Mouse (Mus musculus) liver, embryonic 12.5 days (tissue): Measurements from ENCODE around the gene Btbd3. TPM values are rescaled to one million over a fixed set of nuclear protein-coding genes. Genes with fewer than 3 reads are reported as not detected.

Experiments used
- ATAC-seq: fragments of 200-750 bp; cut with Nextera tagmentation; 2 replicates; pipeline ENCODE4 v1.8.0; 2017; ENCODE audit warnings: moderate number of reproducible peaks, mild to moderate bottlenecking, moderate library complexity
- H3K27ac ChIP-seq: fragments of 300-500 bp; sonication (generic); 2 replicates; pipeline ENCODE4 v1.5.1; 2016; ENCODE audit warnings: mild to moderate bottlenecking
- H3K27me3 ChIP-seq: fragments of 300-500 bp; sonication (generic); replicated peaks from 2 replicates; pipeline ENCODE4 v1.6.1; 2016; ENCODE audit warnings: mild to moderate bottlenecking, moderate library complexity
- H3K36me3 ChIP-seq: fragments of 300-500 bp; sonication (generic); 2 replicates; pipeline ENCODE4 v1.6.1; 2016; ENCODE audit warnings: mild to moderate bottlenecking, moderate library complexity
- H3K4me1 ChIP-seq: fragments of 300-500 bp; sonication (generic); 2 replicates; pipeline ENCODE4 v1.6.1; 2016
- H3K4me2 ChIP-seq: fragments of 300-500 bp; sonication (generic); 2 replicates; pipeline ENCODE4 v1.6.1; 2016; ENCODE audit warnings: mild to moderate bottlenecking, moderate library complexity
- H3K4me3 ChIP-seq: fragments of 300-500 bp; sonication (generic); 2 replicates; pipeline ENCODE4 v1.5.1; 2016; ENCODE audit warnings: mild to moderate bottlenecking, moderate library complexity
- H3K9ac ChIP-seq: fragments of 300-500 bp; sonication (generic); 2 replicates; pipeline ENCODE4 v1.6.1; 2016; ENCODE audit warnings: mild to moderate bottlenecking, moderate library complexity
- H3K9me3 ChIP-seq: fragments of 300-500 bp; sonication (generic); replicated peaks from 2 replicates; pipeline ENCODE4 v1.6.1; 2016; ENCODE audit warnings: mild to moderate bottlenecking, moderate library complexity
- WGBS: fragments of 180-500 bp; shearing (Covaris S2); methylation state at CpG from one replicate; pipeline ENCODE4 v1.1.7; 2016; ENCODE audit not compliant: insufficient replicate concordance; 5-methylcytosine and 5-hydroxymethylcytosine counted together
- polyA plus RNA-seq: library from polyadenylated mRNA; unstranded; fragments of >200 nt; fragmentation: Nextera tagmentation; extraction: Ambion mirVana; gene quantifications from 2 replicates; pipeline ENCODE4 v1.2.1, GENCODE M21; 2016

Btbd3 gene
- polyA plus RNA-seq, 1 experiment from 2014 or later: 3.1 TPM

- Histone ChIP-seq H3K36me3 (no peaks in the 10 kb centered on the region), H3K4me2 (no peak overlapping the region), H3K27ac (no peak overlapping the region), H3K4me1 (no peaks in the 10 kb centered on the region), H3K4me3 (no peak overlapping the region), H3K9ac (no peak overlapping the region), H3K27me3 (no peaks in the 10 kb centered on the region), H3K9me3 (no peaks in the 10 kb centered on the region)
- no peak for ATAC-seq
- WGBS: 73% methylated on average over 2 of the region's 2 CpGs
These were observed 234.5 kb downstream of the Btbd3 start for GRCm38 (mm10) chr2:138490688-138491405.

- H3K36me3 ChIP-seq: no peaks in the 10 kb centered on the region
- H3K4me1 ChIP-seq: no peaks in the 10 kb centered on the region
- H3K27ac ChIP-seq: no peak overlapping the region
- no peak overlapping the region for H3K4me2 ChIP-seq
- H3K9me3 ChIP-seq: no peaks in the 10 kb centered on the region
- ATAC-seq: no peak
- no peaks in the 10 kb centered on the region for H3K27me3 ChIP-seq
- no peak overlapping the region for H3K9ac ChIP-seq
- no peak overlapping the region for H3K4me3 ChIP-seq
These were observed 235.8 kb downstream of the Btbd3 start for GRCm38 (mm10) chr2:138492176-138492575.

- no peaks in the 10 kb centered on the region for H3K4me1 ChIP-seq
- H3K36me3 ChIP-seq: no peaks in the 10 kb centered on the region
- H3K9me3 ChIP-seq: no peaks in the 10 kb centered on the region
- no peaks in the 10 kb centered on the region for H3K27me3 ChIP-seq
- no peak overlapping the region for H3K4me3 ChIP-seq
- H3K27ac ChIP-seq: no peak overlapping the region
- no peak overlapping the region for H3K9ac ChIP-seq
- ATAC-seq: no peak
- no peak overlapping the region for H3K4me2 ChIP-seq
- 71% methylated on average over 12 of the region's 12 CpGs for WGBS
These were observed 247.6 kb downstream of the Btbd3 start for GRCm38 (mm10) chr2:138503866-138504380.

GRCm38 (mm10) chr2:138515531-138515930 lies 259.2 kb downstream of the Btbd3 start:
- Histone ChIP-seq H3K27ac (no peak overlapping the region), H3K4me1 (no peaks in the 10 kb centered on the region), H3K9ac (no peak overlapping the region), H3K4me2 (no peak overlapping the region), H3K27me3 (no peaks in the 10 kb centered on the region), H3K4me3 (no peak overlapping the region), H3K36me3 (no peaks in the 10 kb centered on the region), H3K9me3 (0 out of 2 replicates have a peak, but pooled peaks cover 3% of the 10 kb centered on the region)
- ATAC-seq: no peak
- 61% methylated on average over 4 of the region's 4 CpGs for WGBS

- ATAC-seq: no peak
- no peak overlapping the region for H3K4me3 ChIP-seq
- H3K36me3 ChIP-seq: no peaks in the 10 kb centered on the region
- no peak overlapping the region for H3K4me2 ChIP-seq
- H3K9ac ChIP-seq: no peak overlapping the region
- H3K9me3 ChIP-seq: no peaks in the 10 kb centered on the region
- H3K27me3 ChIP-seq: no peaks in the 10 kb centered on the region
- H3K4me1 ChIP-seq: no peaks in the 10 kb centered on the region
- 78% methylated on average over 1 of the region's 1 CpGs for WGBS
- H3K27ac ChIP-seq: no peak overlapping the region
These were observed 272.1 kb downstream of the Btbd3 start for GRCm38 (mm10) chr2:138528461-138528860.

- no peak for ATAC-seq
- WGBS: 60% methylated on average over 5 of the region's 5 CpGs
- H3K27ac ChIP-seq: no peak overlapping the region
These were observed 275.0 kb downstream of the Btbd3 start for GRCm38 (mm10) chr2:138531160-138531967.

GRCm38 (mm10) chr2:138531992-138532391 lies 275.6 kb downstream of the Btbd3 start:
- H3K4me2 ChIP-seq: no peak overlapping the region
- no peak overlapping the region for H3K4me3 ChIP-seq
- H3K27ac ChIP-seq: no peak overlapping the region
- H3K4me1 ChIP-seq: no peaks in the 10 kb centered on the region
- H3K36me3 ChIP-seq: no peaks in the 10 kb centered on the region
- H3K9me3 ChIP-seq: no peaks in the 10 kb centered on the region
- H3K9ac ChIP-seq: no peak overlapping the region
- no peak for ATAC-seq
- no peaks in the 10 kb centered on the region for H3K27me3 ChIP-seq
- 62% methylated on average over 4 of the region's 4 CpGs for WGBS

More at GRCm38 (mm10) chr2:138531160-138531967, 275.0 kb downstream of the Btbd3 start:
- Histone ChIP-seq H3K4me2 (no peak overlapping the region), H3K36me3 (no peaks in the 10 kb centered on the region), H3K9me3 (no peaks in the 10 kb centered on the region), H3K9ac (no peak overlapping the region), H3K4me1 (no peaks in the 10 kb centered on the region), H3K27me3 (no peaks in the 10 kb centered on the region), H3K4me3 (no peak overlapping the region)

GRCm38 (mm10) chr2:138539655-138540054 lies 283.3 kb downstream of the Btbd3 start:
- 80% methylated on average over 3 of the region's 3 CpGs for WGBS
- Histone ChIP-seq H3K27me3 (no peaks in the 10 kb centered on the region), H3K4me2 (no peak overlapping the region), H3K9ac (no peak overlapping the region), H3K36me3 (no peaks in the 10 kb centered on the region), H3K27ac (no peak overlapping the region), H3K4me1 (no peaks in the 10 kb centered on the region), H3K9me3 (no peaks in the 10 kb centered on the region), H3K4me3 (no peak overlapping the region)
- ATAC-seq: no peak

GRCm38 (mm10) chr2:138548990-138549389 lies 292.6 kb downstream of the Btbd3 start:
- Histone ChIP-seq H3K9ac (no peak overlapping the region), H3K4me2 (no peak overlapping the region), H3K27ac (no peak overlapping the region), H3K9me3 (no peaks in the 10 kb centered on the region), H3K4me3 (no peak overlapping the region), H3K4me1 (no peaks in the 10 kb centered on the region), H3K27me3 (no peaks in the 10 kb centered on the region), H3K36me3 (no peaks in the 10 kb centered on the region)
- whole genome bisulfite sequencing: 66% methylated on average over 2 of the region's 2 CpGs
- ATAC-seq: no peak

GRCm38 (mm10) chr2:138551516-138551915 lies 295.2 kb downstream of the Btbd3 start:
- Histone ChIP-seq H3K4me1 (no peaks in the 10 kb centered on the region), H3K27ac (no peak overlapping the region), H3K9me3 (no peaks in the 10 kb centered on the region), H3K4me2 (no peak overlapping the region), H3K4me3 (no peak overlapping the region), H3K9ac (no peak overlapping the region), H3K27me3 (no peaks in the 10 kb centered on the region), H3K36me3 (no peaks in the 10 kb centered on the region)
- no peak for ATAC-seq
- WGBS: 72% methylated on average over 5 of the region's 5 CpGs

GRCm38 (mm10) chr2:138555106-138555862 lies 298.9 kb downstream of the Btbd3 start:
- H3K36me3 ChIP-seq: no peaks in the 10 kb centered on the region
- H3K9me3 ChIP-seq: no peaks in the 10 kb centered on the region
- no peak overlapping the region for H3K4me2 ChIP-seq
- H3K4me3 ChIP-seq: no peak overlapping the region
- no peak overlapping the region for H3K9ac ChIP-seq
- no peaks in the 10 kb centered on the region for H3K27me3 ChIP-seq
- ATAC-seq: no peak
- no peaks in the 10 kb centered on the region for H3K4me1 ChIP-seq
- no peak overlapping the region for H3K27ac ChIP-seq
- WGBS: 69% methylated on average over 11 of the region's 11 CpGs

- ATAC-seq: no peak
- WGBS: 64% methylated on average over 2 of the region's 2 CpGs
- no peaks in the 10 kb centered on the region for H3K36me3 ChIP-seq
These were observed 329.6 kb downstream of the Btbd3 start for GRCm38 (mm10) chr2:138585930-138586329.

More at GRCm38 (mm10) chr2:138585930-138586329, 329.6 kb downstream of the Btbd3 start:
- no peak overlapping the region for H3K9ac ChIP-seq
- H3K9me3 ChIP-seq: peaks cover 5% of the 10 kb centered on the region; the same call in 1 of the 2 replicates
- no peak overlapping the region for H3K27ac ChIP-seq
- H3K4me1 ChIP-seq: no peaks in the 10 kb centered on the region
- H3K27me3 ChIP-seq: no peaks in the 10 kb centered on the region
- no peak overlapping the region for H3K4me3 ChIP-seq
- H3K4me2 ChIP-seq: no peak overlapping the region
